Mouse (Mus musculus): ENCODE data around the gene Rpp14. TPM values are rescaled to one million over a fixed set of nuclear protein-coding genes. Genes with fewer than 3 reads are reported as not detected.

Gene Rpp14
- polyA plus RNA-seq, 1 experiment: 24.3 TPM

GRCm38 (mm10) chr14:8098687-8098995, 18.5 kb downstream of the Rpp14 start:
- DNase-seq (ENCODE audit: low read depth): peak; percentile 73
- TF ChIP-seq CTCF (IDR thresholded peaks at IDR 0.05; ENCODE audit: borderline replicate concordance, extremely low read depth, insufficient read depth, insufficient read length) (no peak), POLR2A (IDR thresholded peaks at IDR 0.05; ENCODE audit: borderline replicate concordance, extremely low read depth, insufficient read depth, insufficient read length, poor library complexity, severe bottlenecking) (no peak)

- no peak for TF ChIP-seq POLR2A (IDR thresholded peaks at IDR 0.05; ENCODE audit: borderline replicate concordance, extremely low read depth, insufficient read depth, insufficient read length, poor library complexity, severe bottlenecking)
- no peak for TF ChIP-seq CTCF (IDR thresholded peaks at IDR 0.05; ENCODE audit: borderline replicate concordance, extremely low read depth, insufficient read depth, insufficient read length)
These were observed 19.4 kb downstream of the Rpp14 start for GRCm38 (mm10) chr14:8099561-8100021.

GRCm38 (mm10) chr14:8101886-8102285, 21.7 kb downstream of the Rpp14 start:
- TF ChIP-seq CTCF (IDR thresholded peaks at IDR 0.05; ENCODE audit: borderline replicate concordance, extremely low read depth, insufficient read depth, insufficient read length) (no peak), POLR2A (IDR thresholded peaks at IDR 0.05; ENCODE audit: borderline replicate concordance, extremely low read depth, insufficient read depth, insufficient read length, poor library complexity, severe bottlenecking) (no peak)
- no peak for DNase-seq (ENCODE audit: low read depth)

More at GRCm38 (mm10) chr14:8099561-8100021, 19.4 kb downstream of the Rpp14 start:
- DNase-seq (ENCODE audit: low read depth): no peak

GRCm38 (mm10) chr14:8102676-8103075, 22.5 kb downstream of the Rpp14 start:
- TF ChIP-seq POLR2A (IDR thresholded peaks at IDR 0.05; ENCODE audit: borderline replicate concordance, extremely low read depth, insufficient read depth, insufficient read length, poor library complexity, severe bottlenecking) (no peak), CTCF (IDR thresholded peaks at IDR 0.05; ENCODE audit: borderline replicate concordance, extremely low read depth, insufficient read depth, insufficient read length) (no peak)
- DNase-seq (ENCODE audit: low read depth): peak; percentile 26

GRCm38 (mm10) chr14:8108047-8108446, 27.9 kb downstream of the Rpp14 start:
- DNase-seq (ENCODE audit: low read depth): no peak
- no peak for TF ChIP-seq CTCF (IDR thresholded peaks at IDR 0.05; ENCODE audit: borderline replicate concordance, extremely low read depth, insufficient read depth, insufficient read length)
- TF ChIP-seq POLR2A (IDR thresholded peaks at IDR 0.05; ENCODE audit: borderline replicate concordance, extremely low read depth, insufficient read depth, insufficient read length, poor library complexity, severe bottlenecking): no peak

GRCm38 (mm10) chr14:8108976-8109375, 28.8 kb downstream of the Rpp14 start:
- no peak for TF ChIP-seq POLR2A (IDR thresholded peaks at IDR 0.05; ENCODE audit: borderline replicate concordance, extremely low read depth, insufficient read depth, insufficient read length, poor library complexity, severe bottlenecking)
- TF ChIP-seq CTCF (IDR thresholded peaks at IDR 0.05; ENCODE audit: borderline replicate concordance, extremely low read depth, insufficient read depth, insufficient read length): no peak
- DNase-seq (ENCODE audit: low read depth): no peak

GRCm38 (mm10) chr14:8111545-8111944, 31.4 kb downstream of the Rpp14 start:
- TF ChIP-seq CTCF (IDR thresholded peaks at IDR 0.05; ENCODE audit: borderline replicate concordance, extremely low read depth, insufficient read depth, insufficient read length) (no peak), POLR2A (IDR thresholded peaks at IDR 0.05; ENCODE audit: borderline replicate concordance, extremely low read depth, insufficient read depth, insufficient read length, poor library complexity, severe bottlenecking) (no peak)
- DNase-seq (ENCODE audit: low read depth): no peak

- no peak for DNase-seq (ENCODE audit: low read depth)
- no peak for TF ChIP-seq CTCF (IDR thresholded peaks at IDR 0.05; ENCODE audit: borderline replicate concordance, extremely low read depth, insufficient read depth, insufficient read length)
- TF ChIP-seq POLR2A (IDR thresholded peaks at IDR 0.05; ENCODE audit: borderline replicate concordance, extremely low read depth, insufficient read depth, insufficient read length, poor library complexity, severe bottlenecking): no peak
These were observed 31.9 kb downstream of the Rpp14 start for GRCm38 (mm10) chr14:8112036-8112435.

- no peak for TF ChIP-seq POLR2A (IDR thresholded peaks at IDR 0.05; ENCODE audit: borderline replicate concordance, extremely low read depth, insufficient read depth, insufficient read length, poor library complexity, severe bottlenecking)
- no peak for TF ChIP-seq CTCF (IDR thresholded peaks at IDR 0.05; ENCODE audit: borderline replicate concordance, extremely low read depth, insufficient read depth, insufficient read length)
- no peak for DNase-seq (ENCODE audit: low read depth)
These were observed 33.4 kb downstream of the Rpp14 start for GRCm38 (mm10) chr14:8113616-8114015.

- no peak for DNase-seq (ENCODE audit: low read depth)
- TF ChIP-seq POLR2A (IDR thresholded peaks at IDR 0.05; ENCODE audit: borderline replicate concordance, extremely low read depth, insufficient read depth, insufficient read length, poor library complexity, severe bottlenecking) (no peak), CTCF (IDR thresholded peaks at IDR 0.05; ENCODE audit: borderline replicate concordance, extremely low read depth, insufficient read depth, insufficient read length) (no peak)
These were observed 34.1 kb downstream of the Rpp14 start for GRCm38 (mm10) chr14:8114306-8114705.

GRCm38 (mm10) chr14:8114756-8115155, 34.6 kb downstream of the Rpp14 start:
- no peak for TF ChIP-seq CTCF (IDR thresholded peaks at IDR 0.05; ENCODE audit: borderline replicate concordance, extremely low read depth, insufficient read depth, insufficient read length)
- DNase-seq (ENCODE audit: low read depth): no peak

- no peak for DNase-seq (ENCODE audit: low read depth)
These were observed 35.6 kb downstream of the Rpp14 start for GRCm38 (mm10) chr14:8115772-8116171.

GRCm38 (mm10) chr14:8117371-8117770, 37.2 kb downstream of the Rpp14 start:
- TF ChIP-seq CTCF (IDR thresholded peaks at IDR 0.05; ENCODE audit: borderline replicate concordance, extremely low read depth, insufficient read depth, insufficient read length) (no peak), POLR2A (IDR thresholded peaks at IDR 0.05; ENCODE audit: borderline replicate concordance, extremely low read depth, insufficient read depth, insufficient read length, poor library complexity, severe bottlenecking) (no peak)
- DNase-seq (ENCODE audit: low read depth): no peak

More at GRCm38 (mm10) chr14:8115772-8116171, 35.6 kb downstream of the Rpp14 start:
- TF ChIP-seq CTCF (IDR thresholded peaks at IDR 0.05; ENCODE audit: borderline replicate concordance, extremely low read depth, insufficient read depth, insufficient read length): no peak
- TF ChIP-seq POLR2A (IDR thresholded peaks at IDR 0.05; ENCODE audit: borderline replicate concordance, extremely low read depth, insufficient read depth, insufficient read length, poor library complexity, severe bottlenecking): no peak
